Mouse (Mus musculus) kidney, postnatal 36 days (tissue): ENCODE measurements around the gene Sh3d19.

Experiments
- DNase-seq, 2 experiments: peaks; one replicate each; pipeline ENCODE4 v3.0.0; 2021 to 2022; ENCODE audit warnings: mixed read lengths in 2 of 2

Gene Sh3d19

GRCm38 (mm10) chr3:85970742-85971598 lies at the start of gene Sh3d19:
TSS of gene Sh3d19 (plus strand) at chr3:85971109.
- DNase-seq, result peak; percentile 88 to 92

- DNase-seq, result peak; percentile 83 to 86
Measured at GRCm38 (mm10) chr3:85922331-85922730, 48.6 kb upstream of the Sh3d19 start.

GRCm38 (mm10) chr3:85923343-85923742 lies 47.6 kb upstream of the Sh3d19 start:
- no peak for DNase-seq

GRCm38 (mm10) chr3:85923954-85924945 lies 46.7 kb upstream of the Sh3d19 start:
- peak; percentile 79 to 95 for DNase-seq

GRCm38 (mm10) chr3:85927296-85927695 lies 43.6 kb upstream of the Sh3d19 start:
- DNase-seq, result no peak

- DNase-seq, result no peak
Measured at GRCm38 (mm10) chr3:85928140-85928611, 42.7 kb upstream of the Sh3d19 start.

- DNase-seq, result no peak
Measured at GRCm38 (mm10) chr3:85929711-85930110, 41.2 kb upstream of the Sh3d19 start.

- no peak for DNase-seq
Measured at GRCm38 (mm10) chr3:85930671-85931255, 40.1 kb upstream of the Sh3d19 start.

- no peak for DNase-seq
Measured at GRCm38 (mm10) chr3:85931859-85932258, 39.0 kb upstream of the Sh3d19 start.

GRCm38 (mm10) chr3:85933586-85933985 lies 37.3 kb upstream of the Sh3d19 start:
- DNase-seq, result no peak

- no peak for DNase-seq
Measured at GRCm38 (mm10) chr3:85950914-85951313, 20.0 kb upstream of the Sh3d19 start.

GRCm38 (mm10) chr3:85952696-85953283 lies 18.1 kb upstream of the Sh3d19 start:
- no peak for DNase-seq

GRCm38 (mm10) chr3:85955269-85955668 lies 15.6 kb upstream of the Sh3d19 start:
- DNase-seq, result no peak

- DNase-seq, result no peak
Measured at GRCm38 (mm10) chr3:85955704-85956103, 15.2 kb upstream of the Sh3d19 start.

- DNase-seq, result no peak
Measured at GRCm38 (mm10) chr3:85959669-85960068, 11.2 kb upstream of the Sh3d19 start.

GRCm38 (mm10) chr3:85961134-85961533 lies 9.8 kb upstream of the Sh3d19 start:
- DNase-seq, result no peak

GRCm38 (mm10) chr3:85965479-85965878 lies 5.4 kb upstream of the Sh3d19 start:
- DNase-seq, result no peak

- no peak for DNase-seq
Measured at GRCm38 (mm10) chr3:85969040-85969439, 1.9 kb upstream of the Sh3d19 start.

GRCm38 (mm10) chr3:85971599-85971975 lies 678 bp downstream of the Sh3d19 start:
- DNase-seq, result peak; percentile 87 to 91

GRCm38 (mm10) chr3:85973376-85974140 lies 2.6 kb downstream of the Sh3d19 start:
- DNase-seq, result peak; percentile 61 to 64

GRCm38 (mm10) chr3:85974451-85974850 lies 3.5 kb downstream of the Sh3d19 start:
- no peak for DNase-seq

GRCm38 (mm10) chr3:85980036-85980435 lies 9.1 kb downstream of the Sh3d19 start:
- no peak for DNase-seq
